Mouse (Mus musculus) liver, embryonic 14.5 days (tissue): ENCODE results near the gene 4930442H23Rik. TPM values are rescaled to one million over a fixed set of nuclear protein-coding genes. Genes with fewer than 3 reads are reported as not detected.

Experiments used
- ATAC-seq: fragments of 200-750 bp; cut with Nextera tagmentation; 2 replicates; pipeline ENCODE4 v1.8.0; 2017; ENCODE audit warnings: moderate number of reproducible peaks, mild to moderate bottlenecking, moderate library complexity; ENCODE audit not compliant: insufficient read depth
- DNase-seq, 3 experiments: peaks; one replicate each; pipeline ENCODE4 v3.0.0-alpha.2; 2012 to 2013; ENCODE audit warnings: low read depth in 3 of 3, low spot score in 3 of 3
- H3K27ac ChIP-seq: fragments of 300-500 bp; sonication (generic); 2 replicates; pipeline ENCODE4 v1.5.1; 2014; ENCODE audit warnings: moderate library complexity, mild to moderate bottlenecking, control low read depth, inconsistent platforms
- H3K27me3 ChIP-seq: fragments of 300-500 bp; sonication (generic); 2 replicates; pipeline ENCODE4 v1.6.1; 2014; ENCODE audit warnings: mild to moderate bottlenecking, low read length, moderate library complexity; ENCODE audit not compliant: control insufficient read depth, insufficient read depth
- H3K36me3 ChIP-seq: fragments of 300-500 bp; sonication (generic); replicated peaks from 2 replicates; pipeline ENCODE4 v1.6.1; 2014; ENCODE audit warnings: low read depth; ENCODE audit not compliant: control insufficient read depth, insufficient read depth
- H3K4me1 ChIP-seq, 2 experiments: fragments of 200-500 bp in 1 of 2; fragments of 300-500 bp in 1 of 2; sonication (generic) in 1 of 2; replicated peaks; 2 replicates each; pipeline ENCODE4 v1.6.1; 2012 to 2014; ENCODE audit warnings: antibody characterized with exemption in 1 of 2, inconsistent platforms in 1 of 2, low read length in 1 of 2; ENCODE audit not compliant: control insufficient read depth in 2 of 2, insufficient read depth in 2 of 2
- H3K4me2 ChIP-seq: fragments of 300-500 bp; sonication (generic); 2 replicates; pipeline ENCODE4 v1.6.1; 2014; ENCODE audit warnings: low read depth, mild to moderate bottlenecking, control low read depth, moderate library complexity
- H3K4me3 ChIP-seq, 2 experiments: fragments of 200-500 bp in 1 of 2; fragments of 300-500 bp in 1 of 2; sonication (generic) in 1 of 2; 2 replicates each; pipeline ENCODE4 v1.5.1; 2012 to 2014; ENCODE audit warnings: low read depth in 2 of 2, low read length in 2 of 2, mild to moderate bottlenecking in 2 of 2, control low read depth in 1 of 2, inconsistent platforms in 1 of 2, moderate library complexity in 1 of 2; ENCODE audit not compliant: insufficient read depth in 1 of 2
- H3K9ac ChIP-seq: fragments of 300-500 bp; sonication (generic); replicated peaks from 2 replicates; pipeline ENCODE4 v1.6.1; 2014; ENCODE audit warnings: mild to moderate bottlenecking, control low read depth, moderate library complexity
- H3K9me3 ChIP-seq: fragments of 300-500 bp; sonication (generic); 2 replicates; pipeline ENCODE4 v1.6.1; 2016; ENCODE audit warnings: low read length, mixed read lengths; ENCODE audit not compliant: control insufficient read depth
- CTCF ChIP-seq: IDR thresholded peaks from 2 replicates; pipeline ENCODE4 v1.5.1; 2016; ENCODE audit warnings: antibody characterized with exemption, low read depth, control low read depth
- EP300 ChIP-seq: IDR thresholded peaks from 2 replicates; pipeline ENCODE4 v1.6.1; 2016; ENCODE audit warnings: antibody characterized with exemption, low read depth
- WGBS: fragments of 180-500 bp; shearing (Covaris S2); extraction: QIAGEN DNeasy Blood & Tissue Kit; methylation state at CpG from one replicate; pipeline ENCODE4 v1.1.7; 2014; ENCODE audit not compliant: insufficient replicate concordance; 5-methylcytosine and 5-hydroxymethylcytosine counted together
- polyA plus RNA-seq, 2 experiments: library from polyadenylated mRNA; depleted of rRNA in 1 of 2; stranded (reverse) in 1 of 2; unstranded in 1 of 2; fragments of >200 nt; fragmentation: Nextera tagmentation in 1 of 2; extraction: Ambion mirVana in 1 of 2; gene quantifications; 2 replicates each; pipeline versions ENCODE4 v1.2.1 to v1.2.3; 2012 to 2014

4930442H23Rik gene
- polyA plus RNA-seq, 2 experiments, result not detected

- Histone ChIP-seq H3K9ac (peak overlapping the region; percentile 99), H3K27me3 (no peaks in the 10 kb centered on the region), H3K4me1 (peaks cover 37 to 44% of the 10 kb centered on the region in 2 experiments), H3K4me3 (peak overlapping the region; percentile 80), H3K36me3 (peaks cover 3% of the 10 kb centered on the region), H3K4me2 (peak overlapping the region; percentile 93), H3K27ac (peak overlapping the region; percentile 80), H3K9me3 (no peaks in the 10 kb centered on the region)
- DNase-seq (peak; percentile 57 to 67 (median 62)), ATAC-seq (peak; percentile 4; the same call in 1 of the 2 replicates)
- 1% methylated on average over 42 of the region's 50 CpGs for WGBS
- TF ChIP-seq EP300 (no peak), CTCF (no peak)
Measured at GRCm38 (mm10) chr10:81136706-81137231, 46.9 kb downstream of the 4930442H23Rik start.

- Histone ChIP-seq H3K36me3 (no peaks in the 10 kb centered on the region; the same call in 1 of the 2 replicates), H3K4me1 (peaks cover 32 to 37% of the 10 kb centered on the region in 2 experiments), H3K4me3 (peak overlapping the region; percentile 80), H3K27ac (peak overlapping the region; percentile 80), H3K4me2 (peak overlapping the region; percentile 93), H3K9me3 (no peaks in the 10 kb centered on the region), H3K9ac (peak overlapping the region; percentile 99), H3K27me3 (no peaks in the 10 kb centered on the region)
- peak; percentile 75 to 82 (median 78) for DNase-seq
- peak; percentile 61; the same call in 1 of the 2 replicates for TF ChIP-seq EP300
- TF ChIP-seq CTCF, result peak; percentile 32
- ATAC-seq, result peak; percentile 72
- WGBS, result under 1% methylated on average over 86 of the region's 86 CpGs
Measured at GRCm38 (mm10) chr10:81135831-81136705, 47.6 kb downstream of the 4930442H23Rik start.

GRCm38 (mm10) chr10:81134966-81135681, 48.5 kb downstream of the 4930442H23Rik start, which contains the start of gene Zbtb7a:
TSS of gene Zbtb7a (plus strand) at chr10:81135220.
- TF ChIP-seq CTCF, result no peak
- TF ChIP-seq EP300, result peak; percentile 31; the same call in 1 of the 2 replicates
- Histone ChIP-seq H3K27ac (peak within 1 kb of the TSS; percentile 80), H3K9ac (peak within 1 kb of the TSS; percentile 99), H3K9me3 (no peaks in the 10 kb centered on the region), H3K4me2 (peak within 1 kb of the TSS; percentile 93), H3K36me3 (no peaks in the 10 kb centered on the region), H3K27me3 (no peaks in the 10 kb centered on the region), H3K4me1 (peaks cover 23 to 28% of the 10 kb centered on the region in 2 experiments), H3K4me3 (peak within 1 kb of the TSS; percentile 80)
- peak in 2 of 3 experiments; percentile 53 to 54 for DNase-seq
- peak; percentile 5; the same call in 1 of the 2 replicates for ATAC-seq
- WGBS, result 1% methylated on average over 40 of the region's 41 CpGs

DNA sequence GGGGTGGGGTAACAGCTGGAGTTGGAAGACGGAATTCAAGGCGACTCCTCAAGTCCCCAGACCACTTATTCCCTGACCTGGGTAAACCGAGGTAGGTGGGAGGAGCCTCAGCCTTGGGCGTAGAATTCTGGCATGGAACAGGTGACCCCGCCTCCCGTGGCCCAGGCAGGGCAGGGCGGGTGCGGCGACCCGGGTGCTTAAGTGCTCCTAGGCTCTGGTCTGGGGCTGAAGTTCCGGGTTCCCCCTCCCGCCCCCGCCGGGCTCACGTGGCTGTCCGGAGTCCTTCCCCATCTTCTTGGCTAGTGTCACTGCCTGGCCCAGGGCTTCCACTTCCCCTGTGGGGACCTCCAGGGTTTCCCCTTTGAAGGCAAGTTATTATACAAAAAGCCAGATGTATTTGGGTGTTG, 49.5 kb downstream of the 4930442H23Rik start:
- peaks cover 20 to 27% of the 10 kb centered on the region in 2 experiments for H3K4me1 ChIP-seq
- TF ChIP-seq CTCF, result peak; percentile 18
- TF ChIP-seq EP300, result no peak
- DNase-seq, result peak; percentile 58 to 66 (median 64)
- peak overlapping the region; percentile 93 for H3K4me2 ChIP-seq
- H3K27me3 ChIP-seq, result no peaks in the 10 kb centered on the region
- H3K36me3 ChIP-seq, result no peaks in the 10 kb centered on the region
- ATAC-seq, result no peak
- WGBS, result 4% methylated on average over 16 of the region's 16 CpGs
- peak overlapping the region; percentile 99 for H3K9ac ChIP-seq
- peak overlapping the region; percentile 80 for H3K27ac ChIP-seq
- peak overlapping the region; percentile 80 for H3K4me3 ChIP-seq
- no peaks in the 10 kb centered on the region for H3K9me3 ChIP-seq

Other genes starting within 250 kb of the 4930442H23Rik start
- gene Gng7, start 168.9 kb downstream of the 4930442H23Rik start, polyA plus RNA-seq (2012; rRNA removed), result 0.19 and 0.25 TPM in 2 replicates
- gene Gng7, start 168.9 kb downstream of the 4930442H23Rik start, polyA plus RNA-seq (2014; fragmentation: Nextera tagmentation; extraction: Ambion mirVana), result 0.23 and 0.33 TPM in 2 replicates
- gene Diras1, start 158.2 kb downstream of the 4930442H23Rik start, polyA plus RNA-seq (2012; rRNA removed), result 0.05 TPM in 1 of 2 replicates, not detected in the other
- gene Diras1, start 158.2 kb downstream of the 4930442H23Rik start, polyA plus RNA-seq (2014; fragmentation: Nextera tagmentation; extraction: Ambion mirVana), result not detected in 2 replicates
- 4.2 and 4.4 TPM in 2 replicates for gene Slc39a3, start 146.4 kb downstream of the 4930442H23Rik start, polyA plus RNA-seq (2012; rRNA removed)
- gene Slc39a3, start 146.4 kb downstream of the 4930442H23Rik start, polyA plus RNA-seq (2014; fragmentation: Nextera tagmentation; extraction: Ambion mirVana), result 2.7 and 3.2 TPM in 2 replicates
- 38.4 and 43.6 TPM in 2 replicates for gene Sgta, start 123.7 kb downstream of the 4930442H23Rik start, polyA plus RNA-seq (2012; rRNA removed)
- 43.8 and 48.0 TPM in 2 replicates for gene Sgta, start 123.7 kb downstream of the 4930442H23Rik start, polyA plus RNA-seq (2014; fragmentation: Nextera tagmentation; extraction: Ambion mirVana)
- gene Thop1, start 113.8 kb downstream of the 4930442H23Rik start, polyA plus RNA-seq (2012; rRNA removed), result 20.5 and 21.7 TPM in 2 replicates
- gene Thop1, start 113.8 kb downstream of the 4930442H23Rik start, polyA plus RNA-seq (2014; fragmentation: Nextera tagmentation; extraction: Ambion mirVana), result 15.0 and 17.7 TPM in 2 replicates
- 10.9 and 11.0 TPM in 2 replicates for gene Creb3l3, start 85.0 kb downstream of the 4930442H23Rik start, polyA plus RNA-seq (2012; rRNA removed)
- gene Creb3l3, start 85.0 kb downstream of the 4930442H23Rik start, polyA plus RNA-seq (2014; fragmentation: Nextera tagmentation; extraction: Ambion mirVana), result 16.8 and 20.1 TPM in 2 replicates
- gene Map2k2, start 77.9 kb downstream of the 4930442H23Rik start, polyA plus RNA-seq (2012; rRNA removed), result 56.0 and 60.3 TPM in 2 replicates
- 90.0 and 98.9 TPM in 2 replicates for gene Map2k2, start 77.9 kb downstream of the 4930442H23Rik start, polyA plus RNA-seq (2014; fragmentation: Nextera tagmentation; extraction: Ambion mirVana)
- gene Zbtb7a, start 48.6 kb downstream of the 4930442H23Rik start, polyA plus RNA-seq (2012; rRNA removed), result 15.2 and 16.3 TPM in 2 replicates
- 25.1 and 30.8 TPM in 2 replicates for gene Zbtb7a, start 48.6 kb downstream of the 4930442H23Rik start, polyA plus RNA-seq (2014; fragmentation: Nextera tagmentation; extraction: Ambion mirVana)
- 11.2 and 13.2 TPM in 2 replicates for gene Pias4, start 15.9 kb downstream of the 4930442H23Rik start, polyA plus RNA-seq (2012; rRNA removed)
- 14.9 and 19.0 TPM in 2 replicates for gene Pias4, start 15.9 kb downstream of the 4930442H23Rik start, polyA plus RNA-seq (2014; fragmentation: Nextera tagmentation; extraction: Ambion mirVana)
- gene Eef2, start 7.2 kb downstream of the 4930442H23Rik start, polyA plus RNA-seq (2012; rRNA removed), result 476 and 570 TPM in 2 replicates
- 233 and 270 TPM in 2 replicates for gene Eef2, start 7.2 kb downstream of the 4930442H23Rik start, polyA plus RNA-seq (2014; fragmentation: Nextera tagmentation; extraction: Ambion mirVana)
- gene Dapk3, start 844 bp downstream of the 4930442H23Rik start, polyA plus RNA-seq (2012; rRNA removed), result 16.6 and 17.6 TPM in 2 replicates
- 13.0 and 16.5 TPM in 2 replicates for gene Dapk3, start 844 bp downstream of the 4930442H23Rik start, polyA plus RNA-seq (2014; fragmentation: Nextera tagmentation; extraction: Ambion mirVana)
- not detected in 2 replicates for gene Nmrk2, start 18.2 kb upstream of the 4930442H23Rik start, polyA plus RNA-seq (2012; rRNA removed)
- gene Nmrk2, start 18.2 kb upstream of the 4930442H23Rik start, polyA plus RNA-seq (2014; fragmentation: Nextera tagmentation; extraction: Ambion mirVana), result not detected in 2 replicates
- gene Atcay, start 47.0 kb upstream of the 4930442H23Rik start, polyA plus RNA-seq (2012; rRNA removed), result 0.01 and 0.14 TPM in 2 replicates
- not detected in 2 replicates for gene Atcay, start 47.0 kb upstream of the 4930442H23Rik start, polyA plus RNA-seq (2014; fragmentation: Nextera tagmentation; extraction: Ambion mirVana)
- gene Zfr2, start 49.3 kb upstream of the 4930442H23Rik start, polyA plus RNA-seq (2012; rRNA removed), result 0.39 and 0.46 TPM in 2 replicates
- 0.21 and 0.38 TPM in 2 replicates for gene Zfr2, start 49.3 kb upstream of the 4930442H23Rik start, polyA plus RNA-seq (2014; fragmentation: Nextera tagmentation; extraction: Ambion mirVana)
- gene Matk, start 69.1 kb upstream of the 4930442H23Rik start, polyA plus RNA-seq (2012; rRNA removed), result 0.74 and 1.1 TPM in 2 replicates
- gene Matk, start 69.1 kb upstream of the 4930442H23Rik start, polyA plus RNA-seq (2014; fragmentation: Nextera tagmentation; extraction: Ambion mirVana), result 1.3 and 1.6 TPM in 2 replicates
- gene Mrpl54, start 83.1 kb upstream of the 4930442H23Rik start, polyA plus RNA-seq (2012; rRNA removed), result 42.8 and 49.9 TPM in 2 replicates
- gene Mrpl54, start 83.1 kb upstream of the 4930442H23Rik start, polyA plus RNA-seq (2014; fragmentation: Nextera tagmentation; extraction: Ambion mirVana), result 113 and 120 TPM in 2 replicates
- 14.3 and 14.6 TPM in 2 replicates for gene Apba3, start 83.1 kb upstream of the 4930442H23Rik start, polyA plus RNA-seq (2012; rRNA removed)
- gene Apba3, start 83.1 kb upstream of the 4930442H23Rik start, polyA plus RNA-seq (2014; fragmentation: Nextera tagmentation; extraction: Ambion mirVana), result 15.7 and 16.1 TPM in 2 replicates
- gene Tjp3, start 107.7 kb upstream of the 4930442H23Rik start, polyA plus RNA-seq (2012; rRNA removed), result 0.38 and 0.40 TPM in 2 replicates
- gene Tjp3, start 107.7 kb upstream of the 4930442H23Rik start, polyA plus RNA-seq (2014; fragmentation: Nextera tagmentation; extraction: Ambion mirVana), result 0.20 and 0.37 TPM in 2 replicates
- gene Pip5k1c, start 109.1 kb upstream of the 4930442H23Rik start, polyA plus RNA-seq (2012; rRNA removed), result 12.8 and 13.1 TPM in 2 replicates
- 10.5 and 12.5 TPM in 2 replicates for gene Pip5k1c, start 109.1 kb upstream of the 4930442H23Rik start, polyA plus RNA-seq (2014; fragmentation: Nextera tagmentation; extraction: Ambion mirVana)
- 20.8 and 24.3 TPM in 2 replicates for gene Cactin, start 137.3 kb upstream of the 4930442H23Rik start, polyA plus RNA-seq (2012; rRNA removed)
- gene Cactin, start 137.3 kb upstream of the 4930442H23Rik start, polyA plus RNA-seq (2014; fragmentation: Nextera tagmentation; extraction: Ambion mirVana), result 12.1 and 16.6 TPM in 2 replicates
- gene Tbxa2r, start 144.9 kb upstream of the 4930442H23Rik start, polyA plus RNA-seq (2012; rRNA removed), result 2.4 and 3.1 TPM in 2 replicates
- gene Tbxa2r, start 144.9 kb upstream of the 4930442H23Rik start, polyA plus RNA-seq (2014; fragmentation: Nextera tagmentation; extraction: Ambion mirVana), result 1.9 and 3.3 TPM in 2 replicates
- gene Gipc3, start 159.4 kb upstream of the 4930442H23Rik start, polyA plus RNA-seq (2012; rRNA removed), result 0.01 TPM in 2 replicates
- not detected in 2 replicates for gene Gipc3, start 159.4 kb upstream of the 4930442H23Rik start, polyA plus RNA-seq (2014; fragmentation: Nextera tagmentation; extraction: Ambion mirVana)
- 20.6 and 24.9 TPM in 2 replicates for gene Hmg20b, start 166.6 kb upstream of the 4930442H23Rik start, polyA plus RNA-seq (2012; rRNA removed)
- gene Hmg20b, start 166.6 kb upstream of the 4930442H23Rik start, polyA plus RNA-seq (2014; fragmentation: Nextera tagmentation; extraction: Ambion mirVana), result 20.3 and 23.7 TPM in 2 replicates
- gene Mfsd12, start 173.6 kb upstream of the 4930442H23Rik start, polyA plus RNA-seq (2012; rRNA removed), result 8.4 and 9.3 TPM in 2 replicates
- 6.1 and 8.3 TPM in 2 replicates for gene Mfsd12, start 173.6 kb upstream of the 4930442H23Rik start, polyA plus RNA-seq (2014; fragmentation: Nextera tagmentation; extraction: Ambion mirVana)
- 0.55 and 0.78 TPM in 2 replicates for gene 4930404N11Rik, start 182.0 kb upstream of the 4930442H23Rik start, polyA plus RNA-seq (2012; rRNA removed)
- 0.44 and 0.60 TPM in 2 replicates for gene 4930404N11Rik, start 182.0 kb upstream of the 4930442H23Rik start, polyA plus RNA-seq (2014; fragmentation: Nextera tagmentation; extraction: Ambion mirVana)
- 73.1 and 86.2 TPM in 2 replicates for gene Fzr1, start 194.7 kb upstream of the 4930442H23Rik start, polyA plus RNA-seq (2012; rRNA removed)
- gene Fzr1, start 194.7 kb upstream of the 4930442H23Rik start, polyA plus RNA-seq (2014; fragmentation: Nextera tagmentation; extraction: Ambion mirVana), result 80.5 and 85.2 TPM in 2 replicates
- 29.8 and 32.2 TPM in 2 replicates for gene Dohh, start 200.6 kb upstream of the 4930442H23Rik start, polyA plus RNA-seq (2012; rRNA removed)
- gene Dohh, start 200.6 kb upstream of the 4930442H23Rik start, polyA plus RNA-seq (2014; fragmentation: Nextera tagmentation; extraction: Ambion mirVana), result 35.0 and 39.7 TPM in 2 replicates
- 1.0 and 1.7 TPM in 2 replicates for gene Gm48551, start 200.6 kb upstream of the 4930442H23Rik start, polyA plus RNA-seq (2012; rRNA removed)
- 0.37 and 0.47 TPM in 2 replicates for gene Gm48551, start 200.6 kb upstream of the 4930442H23Rik start, polyA plus RNA-seq (2014; fragmentation: Nextera tagmentation; extraction: Ambion mirVana)
- gene Gm48552, start 205.2 kb upstream of the 4930442H23Rik start, polyA plus RNA-seq (2012; rRNA removed), result 0.78 and 0.90 TPM in 2 replicates
- 0.21 and 0.36 TPM in 2 replicates for gene Gm48552, start 205.2 kb upstream of the 4930442H23Rik start, polyA plus RNA-seq (2014; fragmentation: Nextera tagmentation; extraction: Ambion mirVana)
- gene Smim24, start 209.2 kb upstream of the 4930442H23Rik start, polyA plus RNA-seq (2012; rRNA removed), result 1.6 and 1.9 TPM in 2 replicates
- 1.7 and 1.8 TPM in 2 replicates for gene Smim24, start 209.2 kb upstream of the 4930442H23Rik start, polyA plus RNA-seq (2014; fragmentation: Nextera tagmentation; extraction: Ambion mirVana)